Mouse (Mus musculus): Measurements from ENCODE around the gene 4933424G06Rik.

The 4933424G06Rik gene

GRCm38 (mm10) chr1:36709055-36709853 lies 695 bp upstream of the 4933424G06Rik start:
- DNase-seq (ENCODE audit: low read depth, low spot score): peak; percentile 78

GRCm38 (mm10) chr1:36711104-36711503 lies 1.2 kb downstream of the 4933424G06Rik start:
- DNase-seq (ENCODE audit: low read depth, low spot score): no peak

- no peak for DNase-seq (ENCODE audit: low read depth, low spot score)
These were observed 4.4 kb downstream of the 4933424G06Rik start, which contains the start of gene Actr1b for GRCm38 (mm10) chr1:36714311-36714710. Gene Actr1b (minus strand): TSS chr1:36714422.

GRCm38 (mm10) chr1:36718786-36719185 lies 8.8 kb downstream of the 4933424G06Rik start:
- DNase-seq (ENCODE audit: low read depth, low spot score): no peak

- DNase-seq (ENCODE audit: low read depth, low spot score): peak; percentile 75
These were observed 13.5 kb downstream of the 4933424G06Rik start for GRCm38 (mm10) chr1:36723146-36724056.

- no peak for DNase-seq (ENCODE audit: low read depth, low spot score)
These were observed 14.1 kb downstream of the 4933424G06Rik start for GRCm38 (mm10) chr1:36724057-36724431.

- peak; percentile 93 for DNase-seq (ENCODE audit: low read depth, low spot score)
These were observed 27.4 kb downstream of the 4933424G06Rik start for GRCm38 (mm10) chr1:36737300-36737699.

GRCm38 (mm10) chr1:36739231-36739630 lies 29.3 kb downstream of the 4933424G06Rik start:
- no peak for DNase-seq (ENCODE audit: low read depth, low spot score)

GRCm38 (mm10) chr1:36743046-36743445 lies 33.1 kb downstream of the 4933424G06Rik start:
- no peak for DNase-seq (ENCODE audit: low read depth, low spot score)

GRCm38 (mm10) chr1:36744268-36744944 lies 34.5 kb downstream of the 4933424G06Rik start:
- peak; percentile 90 for DNase-seq (ENCODE audit: low read depth, low spot score)

- DNase-seq (ENCODE audit: low read depth, low spot score): no peak
These were observed 35.7 kb downstream of the 4933424G06Rik start for GRCm38 (mm10) chr1:36745661-36746060.

- DNase-seq (ENCODE audit: low read depth, low spot score): peak; percentile 67
These were observed 36.5 kb downstream of the 4933424G06Rik start for GRCm38 (mm10) chr1:36746452-36746851.

- DNase-seq (ENCODE audit: low read depth, low spot score): no peak
These were observed 44.2 kb downstream of the 4933424G06Rik start for GRCm38 (mm10) chr1:36753932-36754675.

GRCm38 (mm10) chr1:36758553-36758952 lies 48.6 kb downstream of the 4933424G06Rik start:
- DNase-seq (ENCODE audit: low read depth, low spot score): no peak

- DNase-seq (ENCODE audit: low read depth, low spot score): no peak
These were observed 49.1 kb downstream of the 4933424G06Rik start for GRCm38 (mm10) chr1:36759076-36759475.

GRCm38 (mm10) chr1:36760401-36760800 lies 50.5 kb downstream of the 4933424G06Rik start:
- DNase-seq (ENCODE audit: low read depth, low spot score): peak; percentile 54

- peak; percentile 55 for DNase-seq (ENCODE audit: low read depth, low spot score)
These were observed 51.1 kb downstream of the 4933424G06Rik start for GRCm38 (mm10) chr1:36761061-36761460.

- peak; percentile 93 for DNase-seq (ENCODE audit: low read depth, low spot score)
These were observed 51.6 kb downstream of the 4933424G06Rik start, which contains the start of gene Zap70 for GRCm38 (mm10) chr1:36761568-36761967. Gene Zap70 (plus strand): TSS chr1:36761798.

GRCm38 (mm10) chr1:36766431-36767205 lies 56.7 kb downstream of the 4933424G06Rik start:
- peak; percentile 86 for DNase-seq (ENCODE audit: low read depth, low spot score)

- peak; percentile 68 for DNase-seq (ENCODE audit: low read depth, low spot score)
These were observed 57.4 kb downstream of the 4933424G06Rik start for GRCm38 (mm10) chr1:36767321-36767720.
